Mouse (Mus musculus): ENCODE data around the gene Grin2b. TPM values are rescaled to one million over a fixed set of nuclear protein-coding genes. Genes with fewer than 3 reads are reported as not detected.

Gene Grin2b
- polyA plus RNA-seq, 1 experiment from 2014 or later: 1.2 TPM

DNA sequence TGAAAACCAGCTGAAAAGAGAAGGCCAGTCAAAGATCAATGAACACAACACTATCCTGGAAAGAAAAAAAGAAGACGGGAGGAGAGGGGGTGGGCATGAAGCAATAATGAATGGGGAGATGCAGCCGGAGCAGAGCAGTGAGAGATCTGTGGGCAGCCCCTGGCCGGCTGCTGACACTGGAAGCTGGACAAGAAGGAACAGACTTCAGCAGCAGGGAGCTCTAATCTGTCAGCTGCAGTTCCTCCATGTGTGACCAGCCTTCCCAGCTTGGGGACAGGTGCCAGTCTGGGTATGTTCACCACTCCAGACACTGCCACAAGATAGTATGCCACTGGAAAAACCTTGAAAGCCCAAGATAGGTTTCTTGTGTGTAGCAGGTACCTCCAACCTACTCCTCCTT is 261.2 kb downstream of the Grin2b start:
- DNase-seq (ENCODE audit: low spot score, missing footprints) (no peak), ATAC-seq (ENCODE audit: low FRiP score) (no peak)
- no peak overlapping the region for H3K4me3 ChIP-seq (ENCODE audit: low read depth, low read length)
- WGBS: 46% methylated on average over 3 of the region's 3 CpGs
- no peaks in the 10 kb centered on the region for H3K27me3 ChIP-seq (ENCODE audit: control insufficient read depth, insufficient read depth, low read length)
- H3K36me3 ChIP-seq (ENCODE audit: control insufficient read depth, insufficient read depth, low read length): no peaks in the 10 kb centered on the region
- no peak overlapping the region for H3K4me2 ChIP-seq
- no peak overlapping the region for H3K27ac ChIP-seq (ENCODE audit: low read depth, low read length)
- no peak overlapping the region for H3K9ac ChIP-seq (ENCODE audit: low read length)
- H3K4me1 ChIP-seq (ENCODE audit: control insufficient read depth, insufficient read depth, low read length): no peaks in the 10 kb centered on the region
- no peaks in the 10 kb centered on the region for H3K9me3 ChIP-seq (ENCODE audit: control insufficient read depth, low read length)

DNA sequence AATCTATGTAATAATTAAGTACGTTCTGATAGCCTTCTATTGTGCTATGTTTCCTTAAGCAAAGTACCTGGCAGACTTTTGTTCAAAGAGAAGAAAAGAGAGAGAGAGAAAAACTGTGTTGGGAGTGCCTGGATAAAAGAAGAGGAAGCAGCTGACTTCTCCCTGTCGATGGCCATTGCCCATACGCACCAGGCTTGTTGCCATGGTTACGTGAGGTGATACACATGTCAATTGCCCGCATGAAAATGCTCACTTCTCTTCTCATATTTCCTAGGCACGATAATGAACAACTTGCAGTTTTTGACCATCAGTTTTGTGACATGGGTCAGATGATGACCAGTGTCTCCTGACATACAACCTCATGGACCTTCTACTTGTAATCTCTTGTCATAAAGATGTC is 262.2 kb downstream of the Grin2b start:
- no peak overlapping the region for H3K9ac ChIP-seq (ENCODE audit: low read length)

DNA sequence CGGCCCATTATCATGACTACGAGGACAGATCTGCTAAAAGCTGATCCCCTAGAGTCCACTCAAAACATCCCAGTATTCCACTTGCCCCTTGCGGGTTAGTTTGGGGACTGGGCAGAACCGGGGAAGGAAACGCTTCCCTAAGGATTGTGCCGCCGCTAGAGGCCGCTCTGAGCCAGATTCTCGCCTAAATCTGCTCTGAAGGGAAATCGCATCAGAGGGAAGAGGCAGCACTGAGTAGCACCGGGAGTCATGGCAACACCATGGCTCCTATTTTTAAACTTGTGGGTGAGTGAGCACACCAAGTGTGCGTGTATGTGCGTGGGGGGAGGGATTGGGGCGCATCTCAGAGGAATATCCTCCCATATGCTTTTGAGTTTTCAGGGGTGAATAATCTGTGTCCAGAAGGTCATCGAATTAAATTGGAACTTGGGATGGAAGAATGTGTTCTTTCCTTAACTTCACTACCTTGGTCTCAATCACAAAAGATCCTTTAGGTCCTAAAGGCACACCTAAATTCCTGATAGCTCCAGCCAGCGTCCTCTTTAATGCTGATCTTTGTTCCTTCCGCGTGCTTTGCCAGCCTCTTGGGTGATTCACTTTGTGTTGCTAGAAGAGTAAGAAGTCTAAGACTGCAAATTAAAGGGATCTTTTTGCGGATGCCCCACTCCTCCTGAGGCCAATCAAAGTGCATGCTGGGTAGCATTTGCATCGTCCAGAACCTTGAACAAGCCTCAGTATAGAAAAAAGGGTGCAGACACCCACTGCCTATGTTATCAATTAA is 265.6 kb downstream of the Grin2b start:
- no peak overlapping the region for H3K9ac ChIP-seq (ENCODE audit: low read length)
- no peaks in the 10 kb centered on the region for H3K27me3 ChIP-seq (ENCODE audit: control insufficient read depth, insufficient read depth, low read length)
- ATAC-seq (ENCODE audit: low FRiP score) (peak; percentile 92), DNase-seq (ENCODE audit: low spot score, missing footprints) (peak; percentile 98)
- no peaks in the 10 kb centered on the region for H3K36me3 ChIP-seq (ENCODE audit: control insufficient read depth, insufficient read depth, low read length)
- no peak overlapping the region for H3K27ac ChIP-seq (ENCODE audit: low read depth, low read length)
- H3K4me3 ChIP-seq (ENCODE audit: low read depth, low read length): no peak overlapping the region
- H3K4me1 ChIP-seq (ENCODE audit: control insufficient read depth, insufficient read depth, low read length): no peaks in the 10 kb centered on the region
- H3K9me3 ChIP-seq (ENCODE audit: control insufficient read depth, low read length): no peaks in the 10 kb centered on the region
- H3K4me2 ChIP-seq: no peak overlapping the region
- WGBS: 26% methylated on average over 20 of the region's 20 CpGs

More for the DNA sequence above, 262.2 kb downstream of the Grin2b start:
- no peaks in the 10 kb centered on the region for H3K36me3 ChIP-seq (ENCODE audit: control insufficient read depth, insufficient read depth, low read length)
- no peaks in the 10 kb centered on the region for H3K27me3 ChIP-seq (ENCODE audit: control insufficient read depth, insufficient read depth, low read length)
- DNase-seq (ENCODE audit: low spot score, missing footprints): no peak
- no peaks in the 10 kb centered on the region for H3K4me1 ChIP-seq (ENCODE audit: control insufficient read depth, insufficient read depth, low read length)
- H3K4me3 ChIP-seq (ENCODE audit: low read depth, low read length): no peak overlapping the region
- no peaks in the 10 kb centered on the region for H3K9me3 ChIP-seq (ENCODE audit: control insufficient read depth, low read length)
- WGBS: 80% methylated on average over 6 of the region's 6 CpGs
- H3K27ac ChIP-seq (ENCODE audit: low read depth, low read length): no peak overlapping the region
- no peak overlapping the region for H3K4me2 ChIP-seq
- no peak for ATAC-seq (ENCODE audit: low FRiP score)

DNA sequence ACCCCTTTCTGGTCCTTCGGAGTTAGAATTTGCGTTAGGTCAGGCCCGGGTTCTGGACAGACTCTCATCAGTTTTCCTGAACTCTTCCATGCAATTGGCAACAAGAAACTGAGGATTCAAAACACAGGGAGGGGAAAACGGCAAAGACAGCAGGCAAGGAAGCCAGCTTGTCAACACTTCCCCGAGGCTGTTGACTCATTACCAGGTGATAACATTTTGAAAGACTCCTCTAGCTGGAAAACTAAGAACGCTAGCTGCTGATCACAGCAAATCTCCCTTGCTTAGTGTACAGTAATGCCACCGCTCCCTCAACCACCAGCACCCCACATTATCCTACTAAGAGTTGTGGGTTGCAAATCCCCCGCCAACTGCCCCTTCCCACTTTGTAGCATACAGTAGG is 266.2 kb downstream of the Grin2b start:
- Histone ChIP-seq H3K9me3 (ENCODE audit: control insufficient read depth, low read length) (no peaks in the 10 kb centered on the region), H3K4me1 (ENCODE audit: control insufficient read depth, insufficient read depth, low read length) (no peaks in the 10 kb centered on the region), H3K27me3 (ENCODE audit: control insufficient read depth, insufficient read depth, low read length) (no peaks in the 10 kb centered on the region), H3K4me3 (ENCODE audit: low read depth, low read length) (no peak overlapping the region), H3K4me2 (no peak overlapping the region), H3K9ac (ENCODE audit: low read length) (no peak overlapping the region), H3K27ac (ENCODE audit: low read depth, low read length) (no peak overlapping the region), H3K36me3 (ENCODE audit: control insufficient read depth, insufficient read depth, low read length) (no peaks in the 10 kb centered on the region)
- no peak; the same call in 1 of the 2 replicates for ATAC-seq (ENCODE audit: low FRiP score)
- DNase-seq (ENCODE audit: low spot score, missing footprints): no peak
- 82% methylated on average over 8 of the region's 8 CpGs for WGBS

DNA sequence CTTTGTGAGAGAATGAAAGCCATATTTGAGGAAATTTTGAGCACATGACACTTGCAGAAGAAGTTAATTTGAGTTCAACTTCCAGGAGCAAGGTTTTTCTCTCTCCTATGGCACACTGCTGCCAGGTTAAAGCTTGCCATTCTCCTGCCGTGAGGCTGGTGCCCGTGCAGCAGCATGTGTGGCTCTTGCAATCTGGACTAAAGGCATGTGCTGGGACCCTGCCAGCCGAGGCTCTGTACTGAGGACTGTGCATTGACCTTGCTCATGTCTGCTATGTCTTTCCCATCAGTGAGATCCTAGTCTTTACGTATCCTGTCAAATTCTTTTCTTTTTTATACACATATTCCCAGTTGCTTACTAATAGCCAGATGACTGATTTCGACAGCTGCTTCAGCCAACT is 268.9 kb downstream of the Grin2b start:
- no peaks in the 10 kb centered on the region for H3K36me3 ChIP-seq (ENCODE audit: control insufficient read depth, insufficient read depth, low read length)
- no peaks in the 10 kb centered on the region for H3K4me1 ChIP-seq (ENCODE audit: control insufficient read depth, insufficient read depth, low read length)
- no peak overlapping the region for H3K27ac ChIP-seq (ENCODE audit: low read depth, low read length)
- H3K4me3 ChIP-seq (ENCODE audit: low read depth, low read length): no peak overlapping the region
- H3K4me2 ChIP-seq: no peak overlapping the region
- no peak overlapping the region for H3K9ac ChIP-seq (ENCODE audit: low read length)
- H3K9me3 ChIP-seq (ENCODE audit: control insufficient read depth, low read length): no peaks in the 10 kb centered on the region
- ATAC-seq (ENCODE audit: low FRiP score): no peak
- no peak for DNase-seq (ENCODE audit: low spot score, missing footprints)
- H3K27me3 ChIP-seq (ENCODE audit: control insufficient read depth, insufficient read depth, low read length): no peaks in the 10 kb centered on the region
- WGBS: 85% methylated on average over 5 of the region's 5 CpGs

DNA sequence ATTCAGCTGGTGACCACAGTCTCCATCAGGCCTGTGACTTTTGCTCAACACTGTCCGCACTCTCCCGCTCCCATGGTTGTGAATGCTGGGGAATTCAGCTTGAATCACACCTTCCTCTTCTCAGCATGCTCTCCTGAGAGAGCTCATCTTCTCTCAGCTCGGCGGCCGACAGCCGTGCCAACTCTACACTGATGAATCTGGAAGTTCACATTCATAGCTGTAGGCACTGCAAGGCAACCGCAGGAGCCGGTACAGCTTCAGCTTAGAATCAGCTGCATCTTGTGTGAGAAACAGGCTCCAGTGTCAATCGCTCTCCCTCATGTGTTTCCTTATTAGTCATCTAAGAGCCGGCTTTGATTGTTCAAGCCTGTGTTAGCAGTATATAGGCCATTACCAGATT is 272.9 kb downstream of the Grin2b start:
- WGBS: 95% methylated on average over 10 of the region's 10 CpGs
- DNase-seq (ENCODE audit: low spot score, missing footprints) (no peak), ATAC-seq (ENCODE audit: low FRiP score) (no peak)
- H3K27ac ChIP-seq (ENCODE audit: low read depth, low read length): no peak overlapping the region
- H3K4me1 ChIP-seq (ENCODE audit: control insufficient read depth, insufficient read depth, low read length): no peaks in the 10 kb centered on the region
- no peaks in the 10 kb centered on the region for H3K27me3 ChIP-seq (ENCODE audit: control insufficient read depth, insufficient read depth, low read length)
- no peaks in the 10 kb centered on the region for H3K9me3 ChIP-seq (ENCODE audit: control insufficient read depth, low read length)
- no peaks in the 10 kb centered on the region for H3K36me3 ChIP-seq (ENCODE audit: control insufficient read depth, insufficient read depth, low read length)
- H3K4me3 ChIP-seq (ENCODE audit: low read depth, low read length): no peak overlapping the region
- no peak overlapping the region for H3K4me2 ChIP-seq
- no peak overlapping the region for H3K9ac ChIP-seq (ENCODE audit: low read length)

DNA sequence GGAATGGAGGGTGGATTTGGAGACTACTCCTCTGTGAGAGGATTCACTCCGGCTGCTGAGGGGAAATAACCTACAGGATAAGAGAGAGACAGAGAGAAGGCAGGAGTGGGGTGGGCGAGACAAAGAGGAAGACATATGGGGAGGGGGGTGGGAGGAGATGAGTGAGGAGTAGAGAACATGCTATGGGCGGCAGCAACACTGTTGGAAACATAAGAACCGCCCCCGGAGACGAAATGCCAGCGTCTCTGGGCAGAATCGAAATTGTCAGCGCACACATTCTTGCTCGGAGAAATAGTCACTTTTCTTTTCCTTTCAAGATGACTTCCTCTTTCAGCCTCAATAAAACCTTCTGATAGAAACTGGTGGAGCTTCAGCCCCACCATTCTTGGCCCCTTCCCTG is 274.1 kb downstream of the Grin2b start:
- no peak overlapping the region for H3K4me3 ChIP-seq (ENCODE audit: low read depth, low read length)
- WGBS: 84% methylated on average over 10 of the region's 10 CpGs
- no peak overlapping the region for H3K4me2 ChIP-seq
- no peak overlapping the region for H3K27ac ChIP-seq (ENCODE audit: low read depth, low read length)
- no peaks in the 10 kb centered on the region for H3K36me3 ChIP-seq (ENCODE audit: control insufficient read depth, insufficient read depth, low read length)
- DNase-seq (ENCODE audit: low spot score, missing footprints) (no peak), ATAC-seq (ENCODE audit: low FRiP score) (no peak)
- H3K9me3 ChIP-seq (ENCODE audit: control insufficient read depth, low read length): no peaks in the 10 kb centered on the region
- no peaks in the 10 kb centered on the region for H3K27me3 ChIP-seq (ENCODE audit: control insufficient read depth, insufficient read depth, low read length)
- no peaks in the 10 kb centered on the region for H3K4me1 ChIP-seq (ENCODE audit: control insufficient read depth, insufficient read depth, low read length)
- H3K9ac ChIP-seq (ENCODE audit: low read length): no peak overlapping the region

DNA sequence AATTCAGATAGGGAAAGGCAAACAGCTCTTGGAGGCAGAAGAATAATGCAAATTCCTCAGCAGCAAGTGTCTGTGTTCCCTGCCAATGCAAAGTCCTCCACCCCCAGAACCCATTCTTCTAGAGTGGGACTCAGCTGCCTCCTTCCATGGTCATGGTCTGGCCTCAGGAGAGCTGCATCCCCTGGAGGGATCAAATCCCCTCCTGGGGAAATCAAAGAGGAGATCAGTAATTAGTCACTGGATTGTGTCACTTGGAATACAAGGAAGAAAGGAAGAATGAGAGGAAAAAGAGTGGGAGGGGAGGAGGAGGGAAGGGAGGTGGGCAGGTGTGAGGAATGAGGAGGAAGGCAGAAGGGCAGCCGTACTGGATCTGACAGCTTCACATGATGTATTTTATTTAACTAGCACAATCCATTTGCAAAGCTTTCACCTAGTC is 278.5 kb downstream of the Grin2b start:
- DNase-seq (ENCODE audit: low spot score, missing footprints): no peak
- no peaks in the 10 kb centered on the region for H3K4me1 ChIP-seq (ENCODE audit: control insufficient read depth, insufficient read depth, low read length)
- H3K27ac ChIP-seq (ENCODE audit: low read depth, low read length): no peak overlapping the region
- no peak overlapping the region for H3K9ac ChIP-seq (ENCODE audit: low read length)
- WGBS: 65% methylated on average over 1 of the region's 1 CpGs
- H3K36me3 ChIP-seq (ENCODE audit: control insufficient read depth, insufficient read depth, low read length): no peaks in the 10 kb centered on the region
- ATAC-seq (ENCODE audit: low FRiP score): no peak
- no peak overlapping the region for H3K4me2 ChIP-seq
- no peaks in the 10 kb centered on the region for H3K27me3 ChIP-seq (ENCODE audit: control insufficient read depth, insufficient read depth, low read length)
- no peak overlapping the region for H3K4me3 ChIP-seq (ENCODE audit: low read depth, low read length)
- H3K9me3 ChIP-seq (ENCODE audit: control insufficient read depth, low read length): no peaks in the 10 kb centered on the region

DNA sequence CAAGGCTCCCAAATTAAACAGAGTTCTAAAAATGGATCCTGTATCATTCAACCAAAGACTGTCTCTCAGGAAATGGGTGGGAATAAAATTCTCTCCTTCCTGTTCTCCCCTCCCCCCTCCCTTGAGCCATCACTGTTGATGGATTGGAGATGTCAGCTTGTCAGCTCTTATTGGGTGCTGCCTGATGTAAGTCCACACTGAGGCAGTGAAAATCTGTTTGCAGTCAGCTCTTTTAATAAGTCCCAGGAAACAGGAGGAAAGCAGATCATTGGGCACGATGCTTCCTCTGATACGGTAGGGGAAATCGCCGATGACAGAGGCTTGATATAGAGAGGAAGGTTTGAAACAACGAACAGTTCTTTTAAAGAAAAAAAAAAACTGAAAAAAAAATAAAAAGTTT is 290.7 kb downstream of the Grin2b start:
- Histone ChIP-seq H3K27ac (ENCODE audit: low read depth, low read length) (no peak overlapping the region), H3K36me3 (ENCODE audit: control insufficient read depth, insufficient read depth, low read length) (no peaks in the 10 kb centered on the region), H3K4me2 (no peak overlapping the region), H3K9ac (ENCODE audit: low read length) (no peak overlapping the region), H3K27me3 (ENCODE audit: control insufficient read depth, insufficient read depth, low read length) (no peaks in the 10 kb centered on the region), H3K9me3 (ENCODE audit: control insufficient read depth, low read length) (no peaks in the 10 kb centered on the region), H3K4me3 (ENCODE audit: low read depth, low read length) (no peak overlapping the region), H3K4me1 (ENCODE audit: control insufficient read depth, insufficient read depth, low read length) (no peaks in the 10 kb centered on the region)
- no peak for DNase-seq (ENCODE audit: low spot score, missing footprints)
- 82% methylated on average over 5 of the region's 5 CpGs for WGBS
- no peak for ATAC-seq (ENCODE audit: low FRiP score)

Measured in midbrain, embryonic 11.5 days (tissue).